Mouse (Mus musculus): Measurements from ENCODE around the gene Ccdc22. TPM values are rescaled to one million over a fixed set of nuclear protein-coding genes. Genes with fewer than 3 reads are reported as not detected.

Gene Ccdc22
- polyA plus RNA-seq, 1 experiment from 2014 or later: 30.2 TPM

DNA sequence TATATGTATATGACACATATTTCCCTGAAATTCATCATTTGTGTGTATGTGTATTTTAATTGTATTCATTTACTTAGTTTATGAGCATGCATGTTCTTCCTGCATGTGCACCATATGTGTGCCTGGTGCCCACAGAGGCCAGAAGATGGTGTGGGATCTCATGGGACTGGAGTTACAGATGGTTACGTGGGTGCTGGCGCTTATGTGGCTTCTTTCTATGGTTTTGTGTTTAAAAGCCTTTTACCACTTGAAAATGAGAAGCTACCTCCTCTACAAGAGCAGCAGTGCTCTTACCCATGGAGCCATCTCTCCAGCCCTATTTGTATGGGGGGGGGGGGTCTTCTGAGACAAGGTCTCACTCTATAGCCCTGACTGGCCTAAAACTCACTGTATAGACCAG, 24.2 kb downstream of the Ccdc22 start:
- Histone ChIP-seq H3K4me2 (ENCODE audit: low read depth, low read length) (no peak overlapping the region), H3K27me3 (ENCODE audit: control insufficient read depth, insufficient read depth, low read depth, low read length) (no peaks in the 10 kb centered on the region), H3K9me3 (ENCODE audit: control insufficient read depth, low read length) (no peaks in the 10 kb centered on the region), H3K27ac (ENCODE audit: low read length) (no peak overlapping the region), H3K36me3 (ENCODE audit: control insufficient read depth, insufficient read depth, low read length) (no peaks in the 10 kb centered on the region), H3K9ac (ENCODE audit: low read length) (no peak overlapping the region), H3K4me3 (ENCODE audit: low read length) (no peak overlapping the region), H3K4me1 (replicated peaks; ENCODE audit: control insufficient read depth, insufficient read depth, low read length) (no peaks in the 10 kb centered on the region)
- WGBS: 79% methylated on average over 2 of the region's 2 CpGs
- ATAC-seq (ENCODE audit: low read depth): no peak

GRCm38 (mm10) chrX:7574885-7575231, 30.5 kb downstream of the Ccdc22 start:
- Histone ChIP-seq H3K4me3 (ENCODE audit: low read length) (peak overlapping the region; percentile 63), H3K36me3 (ENCODE audit: control insufficient read depth, insufficient read depth, low read length) (no peaks in the 10 kb centered on the region), H3K27ac (ENCODE audit: low read length) (no peak overlapping the region), H3K27me3 (ENCODE audit: control insufficient read depth, insufficient read depth, low read depth, low read length) (no peaks in the 10 kb centered on the region), H3K9me3 (ENCODE audit: control insufficient read depth, low read length) (no peaks in the 10 kb centered on the region; the same call in 1 of the 2 replicates), H3K9ac (ENCODE audit: low read length) (0 out of 2 replicates have a peak overlapping the region, but pooled peaks have one; percentile 11), H3K4me1 (replicated peaks; ENCODE audit: control insufficient read depth, insufficient read depth, low read length) (peaks cover 11% of the 10 kb centered on the region), H3K4me2 (ENCODE audit: low read depth, low read length) (peak overlapping the region; percentile 62)
- no peak for ATAC-seq (ENCODE audit: low read depth)
- 21% methylated on average over 5 of the region's 6 CpGs for WGBS

DNA sequence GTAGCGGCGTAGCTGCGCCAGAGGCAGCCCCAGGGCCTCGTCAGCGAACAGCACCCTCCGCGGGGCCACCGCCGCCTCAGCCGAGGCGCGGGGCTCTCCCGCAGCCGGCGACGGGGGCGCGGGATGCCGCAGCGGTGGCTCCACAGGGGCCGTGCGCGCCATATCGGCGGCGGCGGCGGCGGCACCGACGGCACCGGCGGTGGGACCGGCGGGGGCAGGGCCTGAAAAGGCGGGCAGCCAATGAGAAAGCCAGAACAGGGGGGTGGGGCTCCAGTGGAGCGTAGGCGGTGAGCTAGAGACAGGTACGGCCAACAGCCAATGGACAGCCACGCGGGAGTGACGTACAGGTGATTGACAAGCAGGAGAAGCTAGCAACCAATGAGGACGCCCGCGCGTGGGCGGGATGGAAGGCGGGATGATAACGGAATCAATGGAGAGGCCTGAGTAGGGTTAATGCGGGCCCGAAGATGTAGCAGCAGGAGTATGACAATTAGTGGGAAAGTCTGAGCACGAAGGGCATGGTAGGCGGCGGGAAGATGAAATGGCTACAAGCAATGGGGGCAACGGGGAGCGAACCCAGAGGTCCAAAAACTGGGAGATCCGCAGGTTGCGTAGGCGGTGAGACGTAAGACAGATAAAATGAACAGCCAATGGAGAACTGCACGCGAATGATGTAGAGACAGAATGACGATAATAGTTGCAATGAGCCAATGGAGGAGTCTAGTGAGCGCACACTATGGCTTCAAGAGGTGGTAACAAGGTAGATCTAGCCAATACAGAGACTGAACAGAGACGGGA, 31.0 kb downstream of the Ccdc22 start, which contains the start of gene Ppp1r3f:
Gene Ppp1r3f, minus strand, starts transcription at position 197 of the 798 bp plus-strand sequence.
- Histone ChIP-seq H3K4me1 (replicated peaks; ENCODE audit: control insufficient read depth, insufficient read depth, low read length) (peaks cover 11% of the 10 kb centered on the region), H3K4me3 (ENCODE audit: low read length) (peak within 1 kb of the TSS; percentile 63), H3K27me3 (ENCODE audit: control insufficient read depth, insufficient read depth, low read depth, low read length) (no peaks in the 10 kb centered on the region), H3K9ac (ENCODE audit: low read length) (peak within 1 kb of the TSS; percentile 77), H3K36me3 (ENCODE audit: control insufficient read depth, insufficient read depth, low read length) (no peaks in the 10 kb centered on the region), H3K27ac (ENCODE audit: low read length) (peak within 1 kb of the TSS; percentile 41; the same call in 1 of the 2 replicates), H3K9me3 (ENCODE audit: control insufficient read depth, low read length) (no peaks in the 10 kb centered on the region; the same call in 1 of the 2 replicates), H3K4me2 (ENCODE audit: low read depth, low read length) (peak within 1 kb of the TSS; percentile 73)
- 18% methylated on average over 49 of the region's 65 CpGs for WGBS
- ATAC-seq (ENCODE audit: low read depth): peak; percentile 98

GRCm38 (mm10) chrX:7573176-7574086, 31.9 kb downstream of the Ccdc22 start, which contains the start of gene Foxp3:
Gene Foxp3, plus strand, starts transcription at chrX:7573644.
- Histone ChIP-seq H3K9ac (ENCODE audit: low read length) (peak within 1 kb of the TSS; percentile 77), H3K27ac (ENCODE audit: low read length) (peak within 1 kb of the TSS; percentile 41; the same call in 1 of the 2 replicates), H3K4me3 (ENCODE audit: low read length) (peak within 1 kb of the TSS; percentile 63), H3K4me2 (ENCODE audit: low read depth, low read length) (peak within 1 kb of the TSS; percentile 73), H3K9me3 (ENCODE audit: control insufficient read depth, low read length) (no peaks in the 10 kb centered on the region; the same call in 1 of the 2 replicates), H3K27me3 (ENCODE audit: control insufficient read depth, insufficient read depth, low read depth, low read length) (no peaks in the 10 kb centered on the region), H3K4me1 (replicated peaks; ENCODE audit: control insufficient read depth, insufficient read depth, low read length) (peaks cover 11% of the 10 kb centered on the region), H3K36me3 (ENCODE audit: control insufficient read depth, insufficient read depth, low read length) (no peaks in the 10 kb centered on the region)
- ATAC-seq (ENCODE audit: low read depth): peak; percentile 76
- WGBS: 31% methylated on average over 50 of the region's 72 CpGs

DNA sequence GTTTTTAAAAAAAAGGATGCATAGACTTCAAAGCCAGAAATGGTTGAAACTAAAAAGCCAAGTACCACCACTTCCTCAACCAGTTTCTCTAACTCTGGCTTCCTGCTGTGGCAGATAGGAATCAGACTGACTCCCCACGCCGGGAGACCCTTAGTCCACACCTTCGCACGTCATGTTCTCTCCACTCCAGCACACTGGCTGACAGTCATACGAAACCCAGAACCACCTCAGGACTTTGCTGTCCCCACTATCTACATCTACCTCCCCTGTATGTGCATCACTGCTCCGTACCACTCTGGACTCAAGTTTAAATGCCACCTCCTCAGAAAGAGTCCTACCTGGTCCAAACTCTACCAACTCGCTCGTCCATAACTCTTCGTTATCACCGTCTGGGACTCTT, 32.9 kb downstream of the Ccdc22 start:
- no peak overlapping the region; the same call in 1 of the 2 replicates for H3K4me3 ChIP-seq (ENCODE audit: low read length)
- no peak for ATAC-seq (ENCODE audit: low read depth)
- H3K27me3 ChIP-seq (ENCODE audit: control insufficient read depth, insufficient read depth, low read depth, low read length): no peaks in the 10 kb centered on the region
- no peaks in the 10 kb centered on the region for H3K36me3 ChIP-seq (ENCODE audit: control insufficient read depth, insufficient read depth, low read length)
- H3K27ac ChIP-seq (ENCODE audit: low read length): no peak overlapping the region
- peak overlapping the region; percentile 73 for H3K4me2 ChIP-seq (ENCODE audit: low read depth, low read length)
- H3K4me1 ChIP-seq (replicated peaks; ENCODE audit: control insufficient read depth, insufficient read depth, low read length): peaks cover 11% of the 10 kb centered on the region
- H3K9me3 ChIP-seq (ENCODE audit: control insufficient read depth, low read length): no peaks in the 10 kb centered on the region; the same call in 1 of the 2 replicates
- 66% methylated on average over 10 of the region's 10 CpGs for WGBS
- no peak overlapping the region for H3K9ac ChIP-seq (ENCODE audit: low read length)

GRCm38 (mm10) chrX:7571565-7572136, 33.7 kb downstream of the Ccdc22 start:
- Histone ChIP-seq H3K9me3 (ENCODE audit: control insufficient read depth, low read length) (no peaks in the 10 kb centered on the region; the same call in 1 of the 2 replicates), H3K4me1 (replicated peaks; ENCODE audit: control insufficient read depth, insufficient read depth, low read length) (peaks cover 11% of the 10 kb centered on the region), H3K27me3 (ENCODE audit: control insufficient read depth, insufficient read depth, low read depth, low read length) (no peaks in the 10 kb centered on the region), H3K4me3 (ENCODE audit: low read length) (no peak overlapping the region), H3K4me2 (ENCODE audit: low read depth, low read length) (no peak overlapping the region), H3K9ac (ENCODE audit: low read length) (no peak overlapping the region), H3K27ac (ENCODE audit: low read length) (no peak overlapping the region), H3K36me3 (ENCODE audit: control insufficient read depth, insufficient read depth, low read length) (no peaks in the 10 kb centered on the region)
- no peak for ATAC-seq (ENCODE audit: low read depth)
- 86% methylated on average over 9 of the region's 9 CpGs for WGBS

DNA sequence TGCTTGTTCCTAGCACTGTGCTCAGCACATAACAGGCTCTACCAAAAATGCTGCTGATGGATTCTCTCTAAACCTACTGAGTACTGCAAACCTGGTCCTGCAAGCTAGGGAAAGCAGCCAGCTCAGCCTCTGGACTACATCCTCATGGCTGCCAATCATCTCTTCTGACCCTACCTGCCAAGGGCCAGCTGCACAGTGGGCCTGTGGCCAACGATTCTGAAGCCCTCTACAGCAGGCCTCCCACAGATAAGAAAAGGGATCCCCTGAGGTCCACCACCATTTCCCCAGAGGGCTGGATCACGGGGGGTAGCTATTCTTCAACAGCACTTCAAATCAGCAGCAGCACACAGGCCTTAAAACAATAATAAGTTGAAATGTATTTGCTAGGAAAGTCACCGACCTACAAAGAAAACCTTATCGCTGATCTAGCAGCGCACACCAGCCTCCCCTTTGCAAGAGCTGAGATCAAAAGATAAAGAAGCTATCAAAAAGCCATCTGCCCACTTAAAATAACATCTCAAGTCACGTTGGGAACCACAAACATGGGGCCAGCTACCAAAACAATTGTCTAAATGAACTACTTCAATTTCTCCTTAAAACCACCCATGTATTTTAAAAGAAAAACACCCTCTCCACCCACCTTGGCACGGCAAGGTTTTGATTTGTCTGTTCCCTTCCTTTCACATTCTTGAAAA, 34.7 kb downstream of the Ccdc22 start:
- Histone ChIP-seq H3K4me1 (replicated peaks; ENCODE audit: control insufficient read depth, insufficient read depth, low read length) (peaks cover 11% of the 10 kb centered on the region), H3K4me3 (ENCODE audit: low read length) (no peak overlapping the region), H3K4me2 (ENCODE audit: low read depth, low read length) (no peak overlapping the region), H3K27me3 (ENCODE audit: control insufficient read depth, insufficient read depth, low read depth, low read length) (no peaks in the 10 kb centered on the region), H3K27ac (ENCODE audit: low read length) (no peak overlapping the region), H3K36me3 (ENCODE audit: control insufficient read depth, insufficient read depth, low read length) (no peaks in the 10 kb centered on the region), H3K9me3 (ENCODE audit: control insufficient read depth, low read length) (no peaks in the 10 kb centered on the region; the same call in 1 of the 2 replicates), H3K9ac (ENCODE audit: low read length) (no peak overlapping the region)
- WGBS: 43% methylated on average over 7 of the region's 7 CpGs
- ATAC-seq (ENCODE audit: low read depth): no peak

DNA sequence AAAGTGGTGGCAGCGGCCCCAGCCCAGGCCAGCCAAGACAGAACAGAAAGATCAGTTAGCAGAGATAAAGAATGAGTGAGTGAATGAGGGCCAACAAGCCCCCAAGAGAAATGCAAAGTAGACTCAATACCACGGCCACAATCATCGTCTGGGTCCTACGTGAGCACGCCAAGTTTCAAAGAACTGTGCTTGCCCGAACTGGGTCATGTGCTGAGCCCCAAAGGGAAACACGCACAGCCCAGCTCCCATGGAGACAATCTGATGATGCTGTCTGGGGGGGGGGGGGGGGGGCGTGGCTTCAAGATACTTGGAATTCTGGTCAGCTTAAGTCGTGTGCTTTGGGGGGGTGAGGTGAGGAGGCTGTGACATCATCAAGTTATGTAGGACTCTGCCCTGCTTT, 37.8 kb downstream of the Ccdc22 start:
- Histone ChIP-seq H3K9me3 (ENCODE audit: control insufficient read depth, low read length) (no peaks in the 10 kb centered on the region), H3K27me3 (ENCODE audit: control insufficient read depth, insufficient read depth, low read depth, low read length) (no peaks in the 10 kb centered on the region), H3K4me1 (replicated peaks; ENCODE audit: control insufficient read depth, insufficient read depth, low read length) (peaks cover 5% of the 10 kb centered on the region; the same call in 1 of the 2 replicates), H3K27ac (ENCODE audit: low read length) (no peak overlapping the region), H3K36me3 (ENCODE audit: control insufficient read depth, insufficient read depth, low read length) (no peaks in the 10 kb centered on the region), H3K9ac (ENCODE audit: low read length) (no peak overlapping the region), H3K4me2 (ENCODE audit: low read depth, low read length) (no peak overlapping the region), H3K4me3 (ENCODE audit: low read length) (no peak overlapping the region)
- 58% methylated on average over 8 of the region's 9 CpGs for WGBS
- ATAC-seq (ENCODE audit: low read depth): no peak

Data from lung, embryonic 16.5 days (tissue).